Mouse (Mus musculus): ENCODE measurements around the gene Rbbp8nl. TPM values are rescaled to one million over a fixed set of nuclear protein-coding genes. Genes with fewer than 3 reads are reported as not detected.
"Not testable (repeated sequence)": the region's sequence is repeated elsewhere in the genome, so short reads cannot be mapped to it uniquely, and the experiment has no call there.

Gene Rbbp8nl
- polyA plus RNA-seq, 3 experiments from 2014 or later, result not detected

- ATAC-seq, result no peak
These were observed 10.4 kb downstream of the Rbbp8nl start for GRCm38 (mm10) chr2:180279321-180279720.

DNA sequence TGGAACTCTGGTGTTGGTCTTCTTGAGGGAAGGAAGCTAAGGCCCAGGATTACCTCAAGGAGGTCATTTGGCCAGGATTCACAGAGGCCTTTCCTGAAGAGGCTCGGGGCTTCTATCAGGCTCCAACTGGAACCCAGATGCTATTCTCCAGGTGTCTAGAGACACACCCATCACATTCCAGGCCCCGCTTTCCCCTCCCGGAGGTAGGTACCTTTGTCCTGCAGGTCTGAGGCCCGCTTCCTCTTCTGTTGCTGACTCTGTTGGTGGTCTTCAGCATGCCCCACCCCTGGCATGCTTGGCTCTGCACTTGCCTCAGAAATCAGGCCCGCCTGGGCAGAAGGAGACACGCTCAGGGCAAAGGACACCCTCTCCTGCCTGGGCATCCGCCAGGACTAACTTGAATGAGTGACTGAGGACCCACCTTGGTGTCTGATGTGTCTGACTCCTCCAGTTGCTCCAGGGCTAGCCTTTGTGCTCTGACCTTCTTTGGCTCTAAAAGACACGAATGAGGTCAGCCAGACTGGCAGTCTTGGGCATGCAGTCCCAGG, 11.8 kb downstream of the Rbbp8nl start:
- ATAC-seq, result no peak

- peak; percentile 30 for ATAC-seq
These were observed 12.8 kb downstream of the Rbbp8nl start for GRCm38 (mm10) chr2:180276851-180277259.

DNA sequence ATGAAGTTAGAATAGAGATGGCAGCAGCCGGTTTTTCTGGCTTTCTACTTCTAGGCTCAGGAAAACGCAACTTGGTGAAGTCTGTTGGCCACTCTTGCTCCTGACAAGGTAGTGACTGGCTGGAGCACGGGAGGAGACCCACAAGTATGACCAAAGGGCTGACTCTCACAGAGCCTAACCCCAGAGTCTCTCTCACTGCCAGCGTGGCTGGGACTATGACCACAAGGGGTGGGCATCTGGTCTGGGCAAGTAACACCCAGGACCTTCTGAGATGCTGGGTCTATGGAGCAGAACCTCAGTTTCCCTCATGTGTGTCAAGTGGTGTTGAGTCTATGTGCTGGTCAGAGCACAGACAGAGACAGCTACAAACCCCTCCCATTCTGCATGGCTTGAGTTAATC, 13.3 kb downstream of the Rbbp8nl start:
- ATAC-seq, result no peak

DNA sequence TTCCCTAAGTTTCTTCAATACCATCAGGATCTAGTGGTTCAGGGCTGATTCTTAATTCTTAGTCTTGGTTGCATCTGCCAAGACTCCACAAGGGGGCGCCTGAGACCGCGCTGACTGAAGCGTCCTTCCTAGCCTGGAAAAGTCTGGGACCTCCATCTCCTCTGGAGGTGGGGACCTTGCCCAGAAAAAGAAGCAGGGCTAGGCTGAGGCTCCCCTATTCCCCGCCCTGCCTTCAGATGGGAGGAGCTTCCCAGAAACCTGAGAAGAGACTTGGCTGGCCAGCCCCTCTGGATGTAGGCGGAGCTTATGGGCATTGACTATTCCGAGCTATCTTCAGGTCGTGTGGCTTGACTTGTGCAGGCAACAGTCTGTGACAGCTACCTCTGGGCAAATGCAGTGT, 13.8 kb downstream of the Rbbp8nl start:
- peak; percentile 16 for ATAC-seq

DNA sequence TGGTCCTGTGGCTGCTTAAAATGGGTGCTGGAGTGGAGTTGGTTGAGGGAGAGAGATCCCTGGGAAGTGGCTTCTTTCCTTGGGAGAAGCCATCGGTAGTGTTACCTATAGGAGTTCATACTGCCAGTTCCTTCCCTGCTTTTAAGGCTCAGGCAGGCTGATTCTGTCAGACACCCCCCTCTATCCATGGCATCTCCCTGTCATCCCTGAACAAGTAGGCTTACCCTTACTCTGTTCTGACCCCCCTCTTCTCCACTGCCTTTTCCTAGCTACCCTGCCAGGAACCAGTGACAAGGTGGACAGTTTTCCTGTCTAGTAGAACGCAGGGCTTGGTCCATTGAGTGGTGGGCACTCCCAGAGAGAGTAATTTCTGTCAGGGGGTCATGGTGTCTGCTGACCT, 15.2 kb downstream of the Rbbp8nl start:
- ATAC-seq, result no peak

DNA sequence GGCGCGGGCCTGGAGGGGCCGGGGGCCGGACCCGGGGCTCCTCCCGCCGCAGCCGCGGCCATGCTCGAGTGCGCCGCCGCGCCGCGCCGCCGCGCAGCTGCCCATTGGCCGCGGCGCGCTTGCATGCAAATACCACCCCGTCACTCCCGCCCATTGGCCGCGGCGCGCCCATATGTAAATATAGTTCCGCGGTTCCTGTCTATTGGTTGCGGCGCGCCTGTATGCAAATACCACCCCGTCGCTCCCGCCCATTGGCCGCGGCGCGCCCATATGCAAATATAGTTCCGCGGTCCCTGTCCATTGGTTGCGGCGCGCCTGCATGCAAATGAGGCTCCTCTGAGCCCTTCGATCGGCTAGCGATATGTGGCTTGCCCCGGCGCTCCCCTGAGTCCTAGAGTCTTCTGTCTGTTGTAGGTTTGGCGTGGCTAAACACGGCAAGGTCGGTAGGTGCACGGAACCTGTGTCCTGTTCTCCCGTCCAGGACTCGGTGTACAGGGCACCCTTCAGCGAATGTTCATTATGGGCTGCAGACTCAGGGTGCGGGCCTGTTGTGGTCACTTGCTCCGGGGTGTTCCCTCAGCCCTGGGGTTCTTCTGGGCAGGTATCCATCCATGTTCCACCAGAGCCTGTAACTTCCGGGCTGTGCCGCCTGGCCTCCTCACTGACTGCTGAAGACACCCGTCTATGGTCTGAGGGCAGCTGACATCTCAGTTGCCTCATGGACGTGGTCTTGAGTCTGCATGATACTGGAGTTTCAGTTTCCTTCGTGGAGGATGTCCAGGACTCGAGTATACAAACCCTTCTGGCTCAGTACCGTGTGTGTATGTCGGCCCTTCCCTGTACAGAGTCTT, 16.1 kb downstream of the Rbbp8nl start, which contains the start of gene Cables2:
Gene Cables2 (minus strand): TSS at position 103 of the 851 bp plus-strand sequence.
- ATAC-seq, result peak; percentile 90

GRCm38 (mm10) chr2:180272884-180273321, 16.8 kb downstream of the Rbbp8nl start:
- peak; percentile 2 for ATAC-seq

- ATAC-seq, result no peak
These were observed 17.8 kb downstream of the Rbbp8nl start for GRCm38 (mm10) chr2:180271804-180272395.

GRCm38 (mm10) chr2:180270537-180271255, 19.0 kb downstream of the Rbbp8nl start:
- ATAC-seq, result no peak

DNA sequence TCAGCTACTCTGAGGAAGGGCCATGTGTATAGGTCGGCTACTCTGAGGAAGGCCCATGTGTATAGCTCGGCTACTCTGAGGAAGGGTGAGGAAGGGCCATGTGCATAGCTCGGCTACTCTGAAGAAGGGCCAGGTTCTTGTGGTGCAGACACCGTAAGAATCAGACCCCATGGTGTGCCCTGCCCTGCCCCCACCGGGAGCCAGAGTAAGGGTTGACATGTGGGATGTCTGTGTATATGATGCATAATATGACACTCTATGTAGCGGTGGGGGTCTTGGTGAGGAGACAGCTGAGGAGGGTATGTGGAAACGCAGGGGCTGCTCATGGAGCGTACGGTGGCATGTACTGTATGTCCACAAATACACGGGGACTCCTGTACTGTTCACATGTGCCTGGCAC, 20.4 kb downstream of the Rbbp8nl start:
- no peak for ATAC-seq

DNA sequence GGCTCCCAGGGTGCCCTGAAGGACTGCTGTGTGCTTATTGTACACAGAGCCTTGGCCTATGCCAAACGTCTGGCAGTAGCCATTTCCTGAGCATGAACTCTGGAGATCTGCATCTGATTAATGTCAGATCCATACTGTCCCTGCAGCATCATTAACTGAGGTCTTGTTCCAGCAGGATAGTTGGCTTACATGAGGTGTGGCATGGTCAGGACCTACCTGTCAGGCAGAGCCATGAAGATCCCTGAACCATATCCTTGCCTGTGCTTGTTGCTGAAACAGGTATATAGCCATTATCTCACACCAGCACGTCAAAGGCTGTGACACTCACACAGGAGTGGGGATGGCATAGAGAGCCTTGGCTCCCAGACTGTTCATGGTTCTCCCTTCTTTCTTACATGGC, 21.7 kb downstream of the Rbbp8nl start:
- no peak for ATAC-seq

GRCm38 (mm10) chr2:180262891-180263290, 26.8 kb downstream of the Rbbp8nl start:
- no peak for ATAC-seq

DNA sequence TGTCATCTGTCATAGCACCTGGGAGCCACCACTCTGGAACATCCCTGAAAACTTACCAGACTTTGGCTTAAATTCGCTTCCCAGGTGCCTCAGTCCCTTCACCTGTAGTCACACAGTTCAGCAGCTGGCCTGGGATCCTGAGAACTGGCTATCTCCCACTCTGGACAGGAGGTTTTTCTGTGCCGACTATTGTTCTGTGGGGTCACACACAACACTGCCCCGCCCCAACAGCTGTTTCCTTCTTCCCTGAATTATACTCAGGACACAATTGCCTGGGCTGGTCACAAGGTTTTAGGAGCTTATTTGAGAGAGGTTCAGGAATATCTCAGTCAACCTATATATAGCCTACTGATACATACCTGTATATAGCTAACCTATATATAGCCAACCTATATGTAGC, 27.2 kb downstream of the Rbbp8nl start:
- ATAC-seq, result no peak

DNA sequence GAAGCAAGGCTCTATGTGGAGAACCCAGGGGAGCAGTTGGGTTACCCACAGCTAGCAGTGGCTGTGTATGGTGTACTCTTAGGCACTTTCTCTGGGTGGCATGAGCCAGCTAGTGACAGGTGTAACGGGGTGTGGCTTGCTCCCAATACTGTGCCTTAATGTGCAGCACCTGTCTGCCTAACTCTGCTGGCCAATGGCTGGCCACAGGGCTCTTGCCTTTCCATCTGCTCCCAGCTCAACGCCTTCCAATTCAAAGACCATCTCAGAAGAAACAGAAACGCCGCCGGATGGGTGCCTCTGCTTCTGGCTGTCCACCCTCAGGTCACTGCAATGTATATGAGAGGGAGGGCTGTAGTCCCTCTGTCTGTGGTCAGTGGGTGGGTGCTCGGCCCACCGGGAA, 27.8 kb downstream of the Rbbp8nl start:
- ATAC-seq, result no peak

DNA sequence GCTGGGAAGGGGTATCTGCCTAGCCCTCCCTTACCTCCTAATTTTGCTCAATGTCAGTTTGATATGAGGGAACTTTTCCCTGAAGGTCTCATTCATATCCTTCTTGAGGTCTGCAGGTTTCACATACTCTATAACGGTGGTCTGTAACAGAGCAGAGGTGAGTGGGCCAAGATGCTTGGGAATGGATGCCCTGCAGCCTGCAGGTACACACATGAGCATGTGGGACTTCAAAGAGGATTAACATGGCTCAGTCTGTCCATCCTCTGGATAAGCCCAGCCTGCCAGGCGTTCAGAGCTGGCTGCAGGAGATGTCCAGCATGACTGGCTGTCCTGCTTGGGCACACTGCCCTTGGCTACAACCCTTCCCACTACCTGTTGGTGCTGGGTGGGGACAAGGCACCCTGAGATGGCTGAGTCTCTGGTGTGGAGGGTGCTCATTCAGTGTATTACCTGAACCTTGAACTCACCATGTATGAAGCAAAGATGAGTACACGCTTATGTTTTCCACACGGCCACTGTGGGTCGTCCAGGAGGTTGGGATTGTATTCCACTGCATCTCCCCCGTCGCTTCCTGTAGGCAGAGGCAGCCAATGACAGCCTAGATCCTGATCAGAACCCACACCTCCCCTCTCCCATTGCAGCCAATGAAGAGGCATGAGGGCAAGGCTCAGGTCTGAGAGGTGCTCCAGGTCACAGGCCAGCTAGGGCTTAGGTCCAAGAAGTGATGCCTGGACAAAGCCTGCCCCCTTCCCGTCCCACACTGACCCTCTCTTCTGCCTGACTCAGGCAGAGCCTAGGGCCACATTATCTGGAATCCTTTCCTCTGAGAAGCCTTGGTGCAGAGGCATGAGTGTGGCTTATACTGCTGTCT, 28.8 kb downstream of the Rbbp8nl start:
- ATAC-seq, result no peak

DNA sequence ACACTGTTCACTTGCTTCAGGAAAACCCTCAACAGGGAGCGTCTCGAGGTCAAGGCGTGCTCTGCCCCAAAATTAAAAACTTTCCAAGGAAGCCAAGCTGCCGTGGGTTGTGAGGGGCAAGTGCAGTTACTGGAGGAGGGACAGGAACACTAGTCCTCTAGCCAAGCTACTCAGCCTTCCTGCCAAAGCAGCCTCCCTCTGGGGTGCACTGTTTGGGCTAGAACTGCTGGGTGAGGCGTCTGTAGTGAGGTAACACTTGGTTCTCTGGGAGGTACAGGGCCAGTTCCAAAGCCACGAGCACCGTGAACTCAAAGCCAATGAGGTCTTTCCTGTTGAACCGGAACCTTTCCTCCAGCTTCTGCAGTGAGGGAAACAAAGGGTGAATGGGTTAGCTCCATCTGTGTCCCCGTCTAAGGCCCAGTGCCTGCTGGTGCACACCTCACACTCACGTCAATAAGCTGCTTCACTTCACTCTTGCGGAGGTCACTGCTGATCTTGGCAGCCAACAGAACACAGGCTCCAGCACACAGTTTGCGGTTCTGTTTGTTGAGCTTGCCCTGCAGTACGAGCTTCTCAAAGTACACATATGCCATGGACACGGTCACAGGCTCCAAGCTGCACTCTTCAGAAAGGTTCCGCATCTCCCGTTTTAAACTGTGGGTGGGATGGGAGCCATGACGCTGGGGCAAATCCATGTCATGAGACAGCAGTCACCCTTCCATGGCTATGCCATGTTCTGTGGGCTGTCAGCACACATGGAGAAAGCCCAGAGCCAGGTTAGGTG, 29.7 kb downstream of the Rbbp8nl start:
- ATAC-seq, result not testable (repeated sequence)

DNA sequence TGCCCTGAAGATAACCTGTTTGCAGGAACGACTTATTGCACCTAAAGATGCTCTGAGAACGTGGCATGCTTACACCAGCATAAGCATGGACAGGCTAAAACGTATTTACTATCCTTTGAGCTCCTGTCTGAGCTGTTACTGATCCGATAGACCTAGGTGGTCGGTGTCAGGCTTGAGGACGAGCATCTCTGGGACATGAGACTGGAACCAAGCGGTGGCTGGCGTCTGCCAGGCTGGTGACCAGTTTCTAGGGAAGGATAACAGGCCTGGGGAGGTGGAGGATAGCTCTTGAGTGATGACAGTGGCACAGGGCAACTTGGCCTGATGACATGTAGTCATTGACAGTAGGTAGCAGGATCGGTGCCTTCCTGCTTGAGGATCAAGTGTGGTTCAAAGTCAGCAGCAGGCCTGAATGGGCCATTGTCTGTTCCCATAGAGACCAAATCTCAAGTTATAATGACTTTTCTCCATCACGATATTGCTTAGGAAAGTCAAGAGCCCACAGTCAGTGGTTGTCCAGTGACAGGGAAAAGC, 30.7 kb downstream of the Rbbp8nl start:
- ATAC-seq, result not testable (repeated sequence)

- ATAC-seq, result no peak
These were observed 31.5 kb downstream of the Rbbp8nl start for GRCm38 (mm10) chr2:180257963-180258865.

Data from inflammation-experienced regulatory T-cells, adult 6 months (primary cell).